Mouse (Mus musculus) kidney, adult 9 months (tissue): ENCODE results near the gene 4930544D05Rik.

Source experiments
- DNase-seq: peaks from one replicate; pipeline ENCODE4 v3.0.0; 2022

Gene 4930544D05Rik

DNA sequence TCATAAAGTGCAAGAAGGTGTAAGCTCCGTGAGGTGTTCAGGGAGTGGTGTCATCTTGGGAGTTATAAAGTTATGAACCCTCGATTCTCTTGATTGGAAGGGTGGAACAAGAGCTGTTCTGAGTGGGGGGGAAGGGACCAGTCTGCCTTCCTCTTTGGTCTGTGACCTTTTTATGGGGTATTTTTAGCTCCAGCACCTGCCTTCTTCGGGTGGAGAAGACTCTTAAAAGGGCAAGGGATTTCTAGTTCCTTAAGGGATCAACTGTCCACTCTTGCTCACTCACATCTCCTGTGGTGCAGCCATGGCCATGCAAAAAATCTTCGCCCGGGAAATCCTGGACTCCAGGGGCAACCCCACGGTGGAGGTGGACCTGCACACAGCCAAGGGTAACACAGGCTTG, 41.9 kb downstream of the 4930544D05Rik start:
- DNase-seq: no peak

DNA sequence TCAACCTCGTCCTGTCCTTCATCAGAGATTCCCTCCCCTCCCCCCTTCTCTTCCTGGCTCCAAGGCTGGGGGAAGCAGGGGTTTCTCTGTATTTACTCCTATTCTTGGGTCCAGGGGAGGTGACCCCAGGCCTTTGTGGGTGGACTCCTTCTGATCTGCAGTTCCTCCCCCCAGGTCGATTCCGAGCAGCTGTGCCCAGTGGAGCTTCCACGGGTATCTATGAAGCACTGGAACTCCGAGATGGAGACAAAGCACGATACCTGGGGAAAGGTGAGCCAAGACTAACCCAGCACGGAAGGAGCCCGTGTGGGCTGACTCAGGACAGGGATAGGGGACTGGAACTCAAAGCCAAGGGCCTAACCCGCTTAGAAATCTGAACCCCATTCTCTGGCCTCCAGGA, 42.3 kb downstream of the 4930544D05Rik start:
- no peak for DNase-seq

DNA sequence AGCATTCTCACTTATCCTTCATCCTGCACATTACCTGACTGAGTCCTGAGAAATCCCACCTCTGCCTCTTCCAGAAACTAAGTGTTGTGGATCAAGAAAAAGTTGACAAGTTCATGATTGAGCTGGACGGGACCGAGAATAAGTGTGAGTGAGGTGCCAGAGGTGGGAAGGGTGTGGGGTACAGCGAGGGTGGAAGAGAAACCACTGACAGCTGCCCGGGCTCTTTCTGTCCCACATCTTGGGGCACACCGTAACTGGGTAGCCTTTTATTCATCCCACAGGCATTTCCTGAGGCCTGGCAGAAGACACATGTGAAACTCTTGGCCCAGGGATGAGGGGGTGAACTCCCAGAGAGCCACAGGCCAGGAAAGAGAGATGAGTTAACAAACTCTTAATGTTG, 42.9 kb downstream of the 4930544D05Rik start:
- no peak for DNase-seq

DNA sequence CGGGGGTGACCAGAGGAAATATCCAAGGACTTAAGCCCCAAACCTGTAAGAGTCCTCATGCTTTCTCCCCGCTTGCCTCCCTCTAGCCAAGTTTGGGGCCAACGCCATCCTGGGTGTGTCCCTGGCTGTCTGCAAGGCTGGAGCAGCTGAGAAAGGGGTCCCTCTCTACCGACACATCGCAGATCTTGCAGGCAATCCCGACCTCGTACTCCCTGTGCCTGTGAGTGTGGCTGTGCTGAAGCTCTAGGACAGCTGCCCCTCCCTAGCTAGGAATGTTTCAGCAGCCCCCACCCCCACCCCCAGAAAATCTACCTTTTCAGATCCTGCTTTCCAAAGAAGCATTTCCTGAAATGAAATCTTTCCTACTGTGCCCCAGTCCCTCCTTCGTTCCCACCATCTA, 43.3 kb downstream of the 4930544D05Rik start:
- no peak for DNase-seq

DNA sequence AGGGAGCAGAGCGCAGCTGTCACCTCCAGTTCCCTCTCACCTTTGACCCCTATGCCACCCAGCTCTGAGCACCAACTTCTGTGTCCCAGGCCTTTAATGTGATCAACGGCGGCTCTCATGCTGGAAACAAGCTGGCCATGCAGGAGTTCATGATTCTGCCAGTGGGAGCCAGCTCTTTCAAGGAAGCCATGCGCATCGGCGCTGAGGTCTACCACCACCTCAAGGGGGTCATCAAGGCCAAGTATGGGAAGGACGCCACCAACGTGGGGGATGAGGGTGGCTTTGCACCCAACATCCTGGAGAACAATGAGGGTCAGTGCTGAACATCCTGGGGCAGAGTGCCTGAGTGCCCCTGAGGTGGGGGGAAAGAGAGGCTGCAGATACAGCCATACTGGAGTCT, 44.9 kb downstream of the 4930544D05Rik start:
- no peak for DNase-seq

DNA sequence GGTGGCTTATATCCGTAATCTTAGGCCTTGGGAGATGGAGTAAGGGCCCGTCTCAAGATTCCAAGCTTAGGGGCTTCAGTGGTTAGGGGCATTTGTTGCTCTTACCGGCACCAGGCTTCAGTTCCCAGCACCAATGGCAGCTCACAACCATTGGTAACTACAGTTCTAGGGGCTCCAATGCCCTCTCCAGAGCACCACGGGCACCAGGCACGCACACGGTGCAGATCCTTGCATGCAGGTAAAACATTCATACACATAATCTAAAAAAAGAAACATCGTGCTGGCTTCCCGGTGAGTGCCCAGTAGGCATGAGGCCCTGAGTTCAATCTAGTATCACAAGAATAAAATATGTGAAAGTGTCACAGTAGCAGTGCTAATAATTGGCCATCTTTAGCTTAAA, 47.5 kb downstream of the 4930544D05Rik start:
- no peak for DNase-seq

DNA sequence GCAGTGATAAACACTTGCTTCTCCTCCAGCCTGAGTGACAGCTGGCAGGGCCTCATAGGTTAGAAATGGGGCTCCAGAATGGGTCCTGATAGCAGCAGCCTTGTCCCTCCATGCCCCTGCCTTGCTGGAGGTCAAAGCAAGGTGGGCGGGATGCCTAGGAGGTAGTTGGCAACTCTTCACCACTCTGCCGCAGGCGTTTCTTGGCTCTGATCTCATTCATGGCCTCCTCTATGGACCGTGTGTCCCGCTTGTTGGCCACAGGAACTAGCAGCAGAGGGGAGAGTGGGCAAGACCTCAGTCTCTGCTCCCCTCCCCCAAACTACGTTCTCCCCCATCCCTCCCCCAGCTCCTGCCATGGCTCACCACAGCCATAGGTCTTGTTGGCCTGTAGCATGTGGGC, 48.3 kb downstream of the 4930544D05Rik start:
- DNase-seq: no peak

DNA sequence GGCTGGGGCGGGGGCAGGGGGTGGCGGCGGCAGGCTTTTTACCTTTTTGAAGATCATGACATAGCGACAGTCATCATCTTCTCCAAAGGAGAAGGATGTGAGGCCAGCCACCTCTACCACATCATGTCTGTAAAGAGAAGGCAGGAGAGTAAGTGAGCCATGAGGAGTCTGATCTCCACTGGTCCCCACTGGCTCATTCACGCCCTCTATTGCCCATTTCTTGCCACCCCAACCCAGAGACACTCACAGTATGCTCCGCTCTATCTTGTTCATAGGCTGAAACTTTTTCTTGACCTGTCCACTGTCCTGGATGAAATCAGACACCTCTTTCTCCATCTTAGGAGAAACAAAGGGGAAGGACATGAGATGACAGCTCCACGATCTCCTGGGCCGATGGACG, 49.1 kb downstream of the 4930544D05Rik start:
- no peak for DNase-seq
